Mouse (Mus musculus) E14TG2a.4 (cell line): ENCODE measurements around the gene Tlr8.

Source experiments
- CTCF ChIP-seq: conservative IDR thresholded peaks from 2 replicates; pipeline ENCODE4 v1.5.1; 2014; ENCODE audit warnings: low read length
- POU5F1 ChIP-seq: IDR thresholded peaks from 2 replicates; pipeline ENCODE4 v1.6.1; 2014; ENCODE audit warnings: low read length, borderline replicate concordance

GRCm38 (mm10) chrX:167229819-167230218, 34.3 kb downstream of the Tlr8 start:
- TF ChIP-seq CTCF (no peak), POU5F1 (no peak)
